Mouse (Mus musculus) mesoderm, embryonic 11.5 days (tissue): ENCODE measurements around the gene Nup214.
"Not testable (repeated sequence)": the region's sequence is repeated elsewhere in the genome, so short reads cannot be mapped to it uniquely, and the experiment has no call there.

ENCODE experiments used
- DNase-seq: peaks from one replicate; pipeline ENCODE4 v3.0.0-alpha.2; 2012; ENCODE audit warnings: low read depth, low spot score

Gene Nup214

GRCm38 (mm10) chr2:31963491-31963890 is 10.7 kb upstream of the Nup214 start:
- no peak for DNase-seq

GRCm38 (mm10) chr2:31964191-31964590 is 10.0 kb upstream of the Nup214 start:
- DNase-seq: no peak

GRCm38 (mm10) chr2:31965110-31965509 is 9.1 kb upstream of the Nup214 start:
- DNase-seq: peak; percentile 38

GRCm38 (mm10) chr2:31966801-31967200 is 7.4 kb upstream of the Nup214 start:
- DNase-seq: no peak

DNA sequence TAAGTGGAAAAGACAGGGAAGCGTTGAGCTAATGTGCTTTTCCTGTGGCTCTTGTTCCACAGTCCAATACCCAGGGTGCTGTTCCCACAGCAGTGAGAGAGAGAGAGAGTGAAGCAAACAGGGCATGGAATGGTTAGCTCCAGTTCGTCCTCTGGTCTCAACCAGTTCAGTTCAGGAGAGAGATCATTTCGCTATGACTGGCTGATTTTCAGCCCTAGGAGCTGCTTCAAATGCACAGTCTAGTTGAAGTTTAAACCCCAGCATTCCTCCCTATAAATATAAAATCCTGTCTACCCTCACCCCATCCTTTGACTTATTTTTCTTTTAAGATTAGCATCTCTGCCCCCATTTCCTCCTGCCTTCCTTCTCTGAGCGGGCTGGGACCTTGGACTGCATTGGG is 1.6 kb upstream of the Nup214 start:
- DNase-seq: no peak

DNA sequence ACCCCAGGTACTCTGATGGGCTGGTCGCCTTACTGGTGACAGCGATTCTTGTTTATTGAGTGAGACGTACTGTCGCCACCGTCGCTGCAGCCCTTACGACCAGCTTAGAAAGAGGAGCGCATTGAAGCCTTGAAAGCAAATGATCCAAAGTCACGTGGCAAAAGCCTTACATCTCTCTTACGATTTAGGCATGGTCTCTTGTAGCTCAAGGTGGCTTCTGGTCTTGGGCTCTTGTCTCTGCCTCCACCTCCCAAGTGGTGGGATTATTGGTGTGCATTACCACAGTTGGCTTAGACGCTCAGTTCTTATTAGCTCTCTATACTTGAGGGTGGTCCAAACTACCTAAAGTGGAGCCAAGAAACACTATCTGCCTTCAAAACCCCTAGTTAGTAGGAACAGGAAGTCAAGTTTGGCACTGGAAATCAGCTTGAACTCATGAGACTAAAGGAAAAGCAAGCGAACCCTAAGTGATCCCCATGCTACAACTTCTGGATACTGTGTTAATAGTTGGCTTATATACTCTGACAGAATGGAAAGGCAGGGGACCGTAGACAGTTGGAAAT is 654 bp downstream of the Nup214 start:
- DNase-seq: no peak

DNA sequence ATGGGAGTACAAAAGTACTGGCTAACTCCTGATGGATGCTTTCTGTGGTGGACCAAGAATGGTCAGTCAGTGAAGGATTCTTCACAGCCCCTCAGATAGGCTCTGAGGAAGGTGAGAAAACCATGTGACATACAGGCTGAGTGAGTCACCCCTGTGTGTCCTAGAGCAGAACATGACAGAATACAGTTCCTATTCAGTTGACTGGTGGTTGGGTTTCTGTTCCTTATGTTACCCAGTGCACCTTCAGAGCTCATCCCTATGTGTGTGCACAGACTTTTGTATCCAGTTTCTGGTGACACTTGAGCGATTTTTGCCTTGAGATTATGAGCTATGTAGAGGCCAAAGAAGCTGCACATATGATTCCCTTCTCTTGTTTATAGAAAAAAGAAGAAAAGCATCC is 13.5 kb downstream of the Nup214 start:
- no peak for DNase-seq

DNA sequence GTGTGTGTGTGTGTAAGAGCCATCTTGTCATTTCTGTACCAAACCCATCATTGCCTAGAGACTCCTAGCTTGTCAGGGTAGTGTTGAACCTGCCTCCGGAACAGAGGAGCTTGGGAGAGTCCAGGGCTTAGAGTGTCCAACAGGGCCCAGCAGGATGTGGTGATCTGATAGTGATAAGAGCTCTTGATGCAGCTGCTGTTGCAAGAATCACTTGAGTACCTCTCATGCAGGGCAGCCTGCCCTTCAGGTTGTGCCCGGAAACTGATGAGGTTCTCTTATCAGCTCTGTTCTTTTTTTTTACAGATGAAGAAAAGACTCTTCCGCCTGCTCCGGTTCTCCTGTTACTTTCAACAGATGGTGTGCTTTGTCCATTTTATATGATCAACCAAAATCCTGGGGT is 16.7 kb downstream of the Nup214 start:
- DNase-seq: no peak

GRCm38 (mm10) chr2:31994896-31995295 is 20.7 kb downstream of the Nup214 start:
- DNase-seq: no peak

DNA sequence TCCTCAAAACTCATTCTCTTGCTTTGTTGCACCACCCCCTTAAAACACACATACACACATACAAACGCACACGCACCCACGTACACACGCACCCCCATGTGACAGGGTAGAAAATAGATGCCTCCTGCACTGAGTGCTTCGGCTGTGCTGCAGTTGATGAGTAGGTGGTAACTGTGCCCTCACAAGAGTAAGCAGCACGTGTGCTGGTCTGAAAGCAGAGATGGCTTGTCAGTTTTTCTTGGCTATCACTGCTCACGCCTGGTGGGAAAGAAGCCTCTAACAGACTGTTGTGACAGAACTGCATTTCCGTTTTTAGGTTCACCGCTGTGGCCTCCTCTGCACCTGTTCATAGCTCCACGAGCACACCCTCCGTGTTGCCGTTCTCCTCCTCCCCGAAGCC is 21.8 kb downstream of the Nup214 start:
- no peak for DNase-seq

DNA sequence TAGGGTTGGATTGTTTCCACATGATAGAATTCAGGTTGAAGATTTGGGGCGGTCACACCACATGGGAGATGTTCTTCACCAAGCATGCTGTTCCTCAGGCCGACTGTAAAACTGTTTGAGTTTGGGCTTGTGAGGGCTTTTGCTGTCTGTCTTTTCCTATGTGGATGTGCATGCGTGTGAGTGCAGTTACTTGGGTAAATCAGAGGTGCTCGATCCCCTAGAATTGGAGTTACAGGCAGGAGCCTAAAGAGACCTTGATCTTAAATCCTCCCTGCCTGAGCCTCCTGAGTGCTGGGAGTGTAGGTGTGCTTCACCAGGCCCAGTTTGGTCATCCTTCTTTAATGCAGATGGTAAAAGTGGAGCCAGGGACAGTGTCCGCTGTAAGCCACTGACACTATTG is 23.3 kb downstream of the Nup214 start:
- no peak for DNase-seq

DNA sequence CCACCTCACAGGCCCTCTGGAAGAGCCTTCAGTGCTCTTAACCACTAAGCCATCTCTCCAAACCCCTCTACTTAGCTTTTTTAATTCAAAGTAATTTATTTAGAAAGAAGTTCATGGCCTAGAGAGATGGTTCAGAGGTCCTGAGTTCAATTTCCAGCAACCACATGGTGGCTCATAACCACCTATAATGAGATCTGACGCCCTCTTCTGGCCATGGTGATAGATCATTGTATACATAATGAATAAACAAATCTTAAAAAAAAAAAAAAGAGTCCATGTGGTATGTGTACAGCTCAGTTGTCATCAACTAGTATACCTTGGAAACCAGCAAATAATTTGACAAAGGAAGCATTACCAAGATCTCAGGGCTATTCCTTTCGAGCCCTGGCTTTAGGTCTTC is 24.2 kb downstream of the Nup214 start:
- no peak for DNase-seq

DNA sequence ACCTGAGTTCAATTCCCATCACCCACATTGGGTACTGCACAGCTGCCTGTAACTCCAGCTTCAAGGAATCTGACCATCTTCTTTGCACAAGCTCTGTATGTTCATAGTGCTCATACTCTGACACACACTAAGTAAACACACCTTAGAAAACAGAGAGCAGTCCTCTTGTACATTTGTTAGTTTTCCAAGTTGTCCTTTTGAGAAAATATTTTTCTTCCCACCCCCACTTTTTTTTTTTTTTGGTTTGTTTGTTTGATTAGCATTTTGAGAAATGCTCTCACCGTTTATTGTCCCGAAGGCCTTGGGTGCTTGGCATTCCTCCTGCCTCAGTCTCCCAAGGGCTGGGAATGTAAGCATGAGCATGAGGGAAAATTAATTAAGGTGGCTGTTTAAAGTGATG is 34.1 kb downstream of the Nup214 start:
- DNase-seq: no peak

DNA sequence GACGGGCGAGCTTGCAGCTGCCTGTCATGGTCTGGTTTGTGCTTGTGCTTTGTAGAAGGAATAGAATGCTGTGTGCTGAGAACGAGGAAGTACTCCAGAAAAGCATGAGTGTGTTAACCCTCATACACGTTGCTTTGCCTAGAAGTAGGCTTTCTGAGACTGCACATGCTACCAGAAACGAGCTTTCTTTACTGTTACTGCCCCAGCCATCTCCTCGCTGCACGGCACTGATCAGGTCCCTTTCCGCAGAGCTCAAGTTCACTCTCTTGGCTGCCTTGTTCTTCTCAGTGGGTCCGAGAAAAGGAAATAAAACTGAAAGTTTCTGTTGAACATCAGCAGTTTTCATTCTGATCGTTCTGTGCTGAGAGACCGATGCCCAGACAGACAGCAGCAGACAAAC is 34.5 kb downstream of the Nup214 start:
- DNase-seq: no peak

DNA sequence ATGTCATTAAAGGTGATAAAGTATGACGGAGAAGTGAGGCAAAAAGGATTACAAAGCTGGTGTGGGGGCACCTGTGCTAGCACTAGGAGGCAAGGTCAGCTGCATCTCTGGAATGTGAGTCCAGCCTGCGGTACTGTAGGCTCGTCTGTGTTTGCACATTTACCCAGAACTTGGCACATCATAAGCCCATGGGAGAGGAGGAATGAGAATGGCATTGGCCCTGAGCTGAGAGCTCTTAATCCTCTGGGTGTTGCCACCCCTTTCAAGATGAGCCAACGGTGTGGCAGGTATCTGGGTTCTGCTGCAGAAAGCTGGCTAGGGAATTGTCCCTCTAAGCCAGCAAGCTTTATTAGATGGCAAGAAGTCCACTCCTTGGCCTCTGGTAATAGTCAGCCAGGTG is 45.5 kb downstream of the Nup214 start:
- no peak for DNase-seq

DNA sequence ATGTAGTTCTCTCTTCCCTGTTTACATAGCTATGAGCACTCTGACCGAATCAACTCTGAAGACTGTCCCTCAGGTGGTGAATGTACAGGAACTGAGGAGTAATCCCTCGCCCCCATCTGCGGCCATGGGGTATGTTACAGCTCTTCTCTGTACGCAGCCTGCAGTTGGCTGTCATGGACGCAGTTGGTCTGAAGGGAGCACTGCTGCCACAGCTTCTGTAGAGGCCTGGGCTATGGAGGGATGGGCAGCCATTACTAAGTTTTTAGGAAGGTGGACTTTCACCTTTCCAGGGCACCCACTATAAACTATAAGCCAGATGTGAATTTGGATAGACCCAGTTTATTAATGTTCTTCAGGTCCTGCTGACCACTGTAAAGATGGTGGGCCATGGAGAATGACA is 46.0 kb downstream of the Nup214 start:
- DNase-seq: no peak

- DNase-seq: no peak
These were observed 50.1 kb downstream of the Nup214 start for GRCm38 (mm10) chr2:32024372-32024771.

DNA sequence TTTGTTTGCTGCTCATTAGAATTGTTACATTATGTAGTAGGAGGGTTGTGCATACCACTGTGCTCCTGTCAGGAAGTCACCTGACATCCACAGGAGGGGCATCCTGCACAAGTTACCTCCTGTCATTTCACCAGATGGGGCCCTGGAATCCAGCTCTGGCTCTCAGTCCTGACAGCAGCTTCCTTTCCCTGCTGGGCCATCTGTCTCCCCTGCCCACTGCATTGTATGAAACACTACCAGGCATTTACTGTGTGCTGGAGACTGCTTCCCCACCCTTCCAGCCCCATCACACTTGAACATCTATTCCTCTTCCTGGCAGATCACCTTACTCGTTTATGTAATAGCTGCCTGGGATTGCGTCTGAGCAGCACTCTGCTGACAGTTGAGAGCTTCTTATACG is 55.4 kb downstream of the Nup214 start:
- DNase-seq: peak; percentile 4

DNA sequence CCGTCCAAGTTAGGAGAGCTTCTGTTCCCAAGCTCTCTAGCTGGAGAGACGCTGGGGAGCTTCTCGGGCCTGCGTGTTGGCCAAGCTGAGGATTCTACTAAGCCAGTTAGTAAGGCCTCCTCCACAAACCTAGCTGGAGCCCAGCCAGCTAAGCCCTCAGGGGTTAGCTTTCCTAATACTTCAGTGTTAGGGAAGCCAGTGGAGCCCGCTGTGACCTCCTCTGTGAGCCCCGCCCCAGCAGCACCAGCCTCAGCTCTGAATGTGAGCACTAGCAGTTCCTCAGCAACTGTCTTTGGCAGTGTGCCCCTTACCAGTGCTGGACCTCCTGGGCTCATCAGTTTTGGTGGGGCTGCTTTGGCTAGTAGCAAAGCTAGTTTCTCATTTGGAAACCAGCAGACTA is 59.2 kb downstream of the Nup214 start:
- no peak for DNase-seq

DNA sequence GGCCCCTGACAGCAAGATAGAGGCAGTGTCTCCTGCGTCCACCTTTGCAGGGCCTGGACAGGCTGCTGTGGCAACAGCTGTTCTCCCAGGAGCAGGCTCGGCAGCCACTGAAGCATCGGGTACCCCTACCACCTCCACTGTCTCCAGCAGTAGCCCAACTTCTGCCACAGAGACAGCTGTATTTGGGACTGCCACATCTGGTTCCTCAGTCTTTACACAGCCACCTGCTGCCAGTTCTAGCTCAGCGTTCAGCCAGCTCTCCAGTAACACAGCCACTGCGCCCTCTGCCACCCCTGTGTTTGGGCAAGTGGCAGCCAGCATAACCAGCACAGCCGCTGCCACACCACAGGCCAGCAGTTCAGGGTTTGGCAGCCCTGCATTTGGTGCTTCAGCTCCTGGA is 60.0 kb downstream of the Nup214 start:
- DNase-seq: no peak

GRCm38 (mm10) chr2:32037279-32037858 is 63.1 kb downstream of the Nup214 start:
- DNase-seq: no peak

DNA sequence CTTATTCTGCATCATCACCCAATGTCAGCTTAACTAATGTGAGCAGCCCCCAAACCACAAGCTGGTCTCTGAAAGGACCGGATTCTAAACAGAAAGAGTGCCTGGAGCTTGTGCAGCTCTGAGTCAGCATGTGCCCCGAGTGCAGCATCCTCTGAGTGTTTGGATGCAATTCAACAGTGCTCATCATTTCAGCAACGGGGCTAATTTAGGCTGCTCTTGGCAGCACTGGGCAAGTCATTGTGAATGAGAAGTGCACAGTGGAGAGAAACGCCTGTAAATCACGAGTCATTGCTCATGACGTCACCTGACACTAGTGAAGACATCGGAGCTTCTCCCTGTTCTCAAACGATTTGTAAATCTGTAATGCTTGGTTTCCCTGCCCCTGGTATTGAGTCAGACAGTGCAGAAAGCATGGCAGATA is 64.4 kb downstream of the Nup214 start:
- DNase-seq: no peak

- not testable (repeated sequence) for DNase-seq
These were observed 66.4 kb downstream of the Nup214 start for GRCm38 (mm10) chr2:32040646-32041045.

- DNase-seq: no peak
These were observed 66.9 kb downstream of the Nup214 start for GRCm38 (mm10) chr2:32041087-32041486.
